Mouse (Mus musculus) midbrain, embryonic 16.5 days (tissue): ENCODE results near the gene Runx2. TPM values are rescaled to one million over a fixed set of nuclear protein-coding genes. Genes with fewer than 3 reads are reported as not detected.

ENCODE experiments used
- ATAC-seq: fragments of 200-750 bp; cut with Nextera tagmentation; 2 replicates; pipeline ENCODE4 v1.8.0; 2017; ENCODE audit warnings: moderate TSS enrichment
- H3K27ac ChIP-seq: fragments of 300-500 bp; sonication (generic); 2 replicates; pipeline ENCODE4 v1.5.1; 2014; ENCODE audit warnings: mild to moderate bottlenecking, low read length, mixed read lengths
- H3K27me3 ChIP-seq: fragments of 300-500 bp; sonication (generic); 2 replicates; pipeline ENCODE4 v1.6.1; 2014; ENCODE audit warnings: low read depth, low read length, mixed read lengths; ENCODE audit not compliant: control insufficient read depth, insufficient read depth
- H3K36me3 ChIP-seq: fragments of 300-500 bp; sonication (generic); 2 replicates; pipeline ENCODE4 v1.6.1; 2014; ENCODE audit warnings: mild to moderate bottlenecking, low read length, moderate library complexity, mixed read lengths; ENCODE audit not compliant: control insufficient read depth, insufficient read depth
- H3K4me1 ChIP-seq: fragments of 300-500 bp; sonication (generic); 2 replicates; pipeline ENCODE4 v1.6.1; 2014; ENCODE audit warnings: mild to moderate bottlenecking, low read length, mixed read lengths; ENCODE audit not compliant: control insufficient read depth, insufficient read depth
- H3K4me2 ChIP-seq: fragments of 300-500 bp; sonication (generic); 2 replicates; pipeline ENCODE4 v1.6.1; 2014; ENCODE audit warnings: mild to moderate bottlenecking, low read length, mixed read lengths
- H3K4me3 ChIP-seq: fragments of 300-500 bp; sonication (generic); 2 replicates; pipeline ENCODE4 v1.5.1; 2014; ENCODE audit warnings: low read depth, mild to moderate bottlenecking, low read length, moderate library complexity, mixed read lengths
- H3K9ac ChIP-seq: fragments of 300-500 bp; sonication (generic); 2 replicates; pipeline ENCODE4 v1.6.1; 2014; ENCODE audit warnings: low read depth, low read length, mixed read lengths
- H3K9me3 ChIP-seq: fragments of 300-500 bp; sonication (generic); replicated peaks from 2 replicates; pipeline ENCODE4 v1.6.1; 2014; ENCODE audit warnings: mild to moderate bottlenecking, low read length, mixed read lengths; ENCODE audit not compliant: control insufficient read depth, poor library complexity, severe bottlenecking
- WGBS: fragments of 180-500 bp; shearing (Covaris S2); extraction: QIAGEN DNeasy Blood & Tissue Kit; methylation state at CpG from one replicate; pipeline ENCODE4 v1.1.7; 2014; 5-methylcytosine and 5-hydroxymethylcytosine counted together
- polyA plus RNA-seq: library from polyadenylated mRNA; unstranded; fragments of >200 nt; fragmentation: Nextera tagmentation; extraction: Ambion mirVana; gene quantifications from 2 replicates; pipeline ENCODE4 v1.2.1, GENCODE M21; 2015

The Runx2 gene
- polyA plus RNA-seq, 1 experiment from 2014 or later: 0.53 TPM

DNA sequence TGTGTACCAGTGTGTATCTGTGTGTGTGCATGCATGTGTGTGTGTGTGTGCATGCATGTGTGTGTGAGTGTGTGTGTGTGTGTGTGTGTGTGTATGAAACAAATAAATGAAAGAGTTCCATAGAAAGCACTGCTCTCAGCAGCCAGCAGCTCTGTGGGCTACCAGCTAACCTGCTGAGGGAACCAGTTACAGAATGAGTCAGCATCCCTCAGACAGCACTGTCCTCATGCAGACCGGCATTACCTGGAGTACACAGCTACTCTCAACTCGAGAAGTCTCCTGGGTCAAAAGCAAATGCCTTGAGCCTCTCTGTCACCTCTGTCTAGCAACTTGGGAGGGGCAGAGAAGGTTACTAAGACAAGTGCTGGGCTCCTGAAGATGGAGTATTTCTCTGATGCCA is 86.1 kb downstream of the Runx2 start:
- Histone ChIP-seq H3K4me2 (no peak overlapping the region), H3K4me1 (no peaks in the 10 kb centered on the region), H3K9me3 (no peaks in the 10 kb centered on the region), H3K36me3 (no peaks in the 10 kb centered on the region), H3K27ac (no peak overlapping the region), H3K9ac (no peak overlapping the region), H3K27me3 (peaks cover 13% of the 10 kb centered on the region), H3K4me3 (no peak overlapping the region)
- no peak for ATAC-seq
- 51% methylated on average over 2 of the region's 2 CpGs for WGBS

DNA sequence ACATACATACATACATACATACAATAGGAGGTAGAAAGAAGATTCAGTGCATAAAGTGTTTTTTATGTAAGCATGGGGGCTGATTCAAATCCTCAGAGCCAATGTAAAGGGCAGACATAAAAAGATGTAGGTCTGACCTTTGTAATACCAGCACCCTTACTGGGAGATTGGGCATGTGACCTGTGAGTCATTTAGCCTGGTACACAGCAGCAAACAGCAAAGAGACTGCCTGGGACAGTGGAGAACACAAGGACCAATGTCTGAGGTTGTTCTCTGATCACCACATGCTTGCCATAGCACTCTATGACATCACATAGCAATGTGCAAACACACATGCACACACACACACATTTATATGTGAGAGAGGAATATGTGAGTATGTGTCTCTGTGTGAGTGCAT is 86.9 kb downstream of the Runx2 start:
- no peak overlapping the region for H3K9ac ChIP-seq
- ATAC-seq: no peak

DNA sequence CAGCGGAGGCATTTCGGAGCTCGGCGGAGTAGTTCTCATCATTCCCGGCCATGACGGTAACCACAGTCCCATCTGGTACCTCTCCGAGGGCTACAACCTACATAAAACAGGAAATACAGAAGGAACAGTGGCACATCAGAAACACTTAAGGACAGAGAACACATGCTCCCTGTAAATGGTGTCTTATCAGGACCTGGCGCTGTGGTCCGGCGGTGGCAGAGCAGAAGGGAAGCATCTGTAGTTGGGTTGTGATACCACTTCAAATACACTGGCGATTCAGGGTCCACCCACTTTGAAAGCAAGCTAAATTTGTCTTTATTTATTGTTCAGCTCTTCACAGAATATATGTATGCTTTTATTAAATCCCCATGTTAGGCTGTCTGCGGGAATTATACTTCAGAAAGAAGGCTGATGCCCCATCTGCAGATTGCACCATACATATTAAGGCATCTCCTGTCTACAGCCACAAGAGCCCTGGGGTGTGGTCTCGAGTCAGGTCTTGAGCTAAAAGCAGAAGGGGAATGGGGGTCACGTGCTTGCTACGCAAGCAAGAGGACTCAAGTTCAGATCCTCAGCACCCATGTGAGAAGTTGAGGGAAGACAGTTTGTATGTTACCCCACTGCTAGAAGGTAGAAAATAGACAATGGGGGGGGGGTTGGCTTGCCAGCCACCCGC is 89.7 kb downstream of the Runx2 start:
- Histone ChIP-seq H3K27me3 (no peaks in the 10 kb centered on the region), H3K9me3 (no peaks in the 10 kb centered on the region), H3K36me3 (no peaks in the 10 kb centered on the region), H3K4me1 (no peaks in the 10 kb centered on the region), H3K9ac (no peak overlapping the region), H3K27ac (no peak overlapping the region), H3K4me3 (no peak overlapping the region), H3K4me2 (no peak overlapping the region)
- WGBS: 92% methylated on average over 16 of the region's 16 CpGs
- ATAC-seq: no peak

More for the DNA sequence above, 86.9 kb downstream of the Runx2 start:
- Histone ChIP-seq H3K9me3 (no peaks in the 10 kb centered on the region), H3K36me3 (no peaks in the 10 kb centered on the region), H3K4me2 (no peak overlapping the region), H3K4me1 (no peaks in the 10 kb centered on the region), H3K4me3 (no peak overlapping the region), H3K27ac (no peak overlapping the region), H3K27me3 (peaks cover 9% of the 10 kb centered on the region)

DNA sequence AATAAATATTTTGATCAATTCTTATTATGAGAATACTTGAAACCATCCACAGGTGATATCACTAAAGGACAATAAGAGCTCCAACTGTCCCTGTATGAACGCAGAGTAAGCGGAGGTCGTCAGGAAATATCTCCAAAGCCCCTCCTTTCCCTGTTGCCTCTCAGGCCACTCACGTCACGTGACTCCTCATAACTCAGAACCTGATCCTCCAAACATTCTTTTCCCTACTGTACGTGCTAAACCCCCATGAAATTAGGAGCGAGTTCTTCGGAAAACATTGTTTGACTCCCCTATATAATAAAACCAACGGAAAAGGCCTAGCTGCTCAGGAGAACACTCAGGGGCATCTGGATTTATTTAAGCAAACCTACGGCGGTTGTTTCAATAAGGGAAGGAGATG is 90.3 kb downstream of the Runx2 start:
- Histone ChIP-seq H3K4me1 (no peaks in the 10 kb centered on the region), H3K27me3 (no peaks in the 10 kb centered on the region), H3K27ac (no peak overlapping the region), H3K4me3 (no peak overlapping the region), H3K9me3 (no peaks in the 10 kb centered on the region), H3K36me3 (no peaks in the 10 kb centered on the region), H3K9ac (no peak overlapping the region), H3K4me2 (no peak overlapping the region)
- no peak for ATAC-seq
- WGBS: 89% methylated on average over 11 of the region's 11 CpGs

DNA sequence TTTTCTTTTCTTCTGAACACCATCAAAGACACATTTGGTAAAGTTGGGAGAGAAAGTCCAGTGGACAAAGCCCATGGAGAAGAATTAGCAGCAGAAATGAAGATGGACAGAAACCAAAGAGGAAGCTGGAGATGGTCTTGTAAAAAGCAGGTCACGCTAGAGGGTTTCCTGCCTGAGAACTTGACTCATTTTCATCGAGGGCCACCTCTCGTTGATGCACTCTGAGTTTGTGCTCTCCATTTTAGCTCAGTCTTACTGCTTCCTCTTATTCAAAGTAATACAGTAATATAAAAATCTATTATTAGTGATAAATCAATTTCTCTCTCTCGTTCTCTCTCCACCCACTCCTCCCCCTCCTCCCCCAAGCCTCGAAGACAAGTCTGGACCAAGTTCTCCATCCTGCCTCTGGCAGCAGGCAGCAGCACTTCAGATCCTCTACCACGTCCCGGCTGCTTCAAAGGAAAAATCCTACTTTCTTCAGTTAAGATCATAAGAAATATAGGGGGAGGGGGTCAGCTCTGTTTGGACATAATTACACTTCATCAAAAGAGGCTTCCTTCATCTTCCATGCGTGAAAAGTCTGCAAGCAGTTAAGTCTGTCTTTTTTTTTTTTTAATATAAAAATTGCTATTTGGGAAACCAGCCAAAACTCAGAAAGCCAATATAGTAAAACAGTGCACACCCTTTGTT is 92.3 kb downstream of the Runx2 start:
- WGBS: 66% methylated on average over 8 of the region's 8 CpGs
- Histone ChIP-seq H3K4me2 (no peak overlapping the region), H3K27ac (no peak overlapping the region), H3K9ac (no peak overlapping the region), H3K27me3 (no peaks in the 10 kb centered on the region), H3K4me3 (no peak overlapping the region), H3K9me3 (no peaks in the 10 kb centered on the region), H3K4me1 (peaks cover 5% of the 10 kb centered on the region), H3K36me3 (no peaks in the 10 kb centered on the region)
- no peak for ATAC-seq

DNA sequence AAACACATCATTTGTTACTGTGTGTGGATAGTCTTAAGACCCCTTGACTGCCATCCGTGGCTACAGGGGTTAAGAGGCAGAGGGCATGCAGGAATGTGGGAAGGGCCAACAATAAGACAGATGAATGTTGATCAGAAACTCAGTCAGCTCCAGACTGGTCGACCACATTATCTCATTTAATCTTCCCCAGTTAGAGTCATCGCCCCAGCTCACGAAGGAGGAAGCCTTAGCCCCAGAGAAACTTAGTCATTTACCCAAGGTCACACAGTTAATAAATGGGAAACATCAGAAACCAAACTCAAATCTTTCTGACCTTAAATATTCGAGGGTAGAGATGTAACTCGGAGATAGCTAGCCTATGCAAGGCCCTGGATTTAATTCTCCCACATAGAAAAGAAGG is 96.0 kb downstream of the Runx2 start:
- Histone ChIP-seq H3K4me1 (peaks cover 5% of the 10 kb centered on the region), H3K4me2 (no peak overlapping the region), H3K36me3 (no peaks in the 10 kb centered on the region), H3K9me3 (no peaks in the 10 kb centered on the region), H3K27ac (no peak overlapping the region), H3K27me3 (no peaks in the 10 kb centered on the region), H3K4me3 (no peak overlapping the region), H3K9ac (no peak overlapping the region)
- no peak for ATAC-seq
- WGBS: 69% methylated on average over 6 of the region's 6 CpGs

DNA sequence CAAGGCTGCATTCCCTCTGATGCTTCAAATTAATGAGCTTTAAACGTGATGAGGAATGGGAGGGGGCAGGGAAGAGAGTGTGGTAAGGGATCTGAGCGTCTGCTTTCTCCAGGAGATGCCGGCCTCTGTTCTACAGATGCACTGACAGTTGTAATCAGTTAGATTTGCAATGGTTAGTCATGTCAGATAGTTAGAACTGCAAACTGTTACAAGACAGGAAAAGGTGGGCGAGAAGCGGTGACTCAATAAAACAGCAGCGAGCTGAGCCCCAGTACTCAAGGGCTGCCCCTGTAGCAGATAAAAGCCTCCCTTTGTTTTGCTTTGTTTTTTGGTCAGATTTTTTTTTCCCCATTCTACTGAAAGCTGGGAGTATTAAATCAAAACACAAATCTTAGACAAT is 96.6 kb downstream of the Runx2 start:
- H3K9ac ChIP-seq: no peak overlapping the region
- 33% methylated on average over 6 of the region's 6 CpGs for WGBS
- no peak overlapping the region for H3K4me2 ChIP-seq
- no peak overlapping the region for H3K4me3 ChIP-seq
- no peaks in the 10 kb centered on the region for H3K9me3 ChIP-seq
- ATAC-seq: no peak
- H3K4me1 ChIP-seq: peaks cover 5% of the 10 kb centered on the region
- no peaks in the 10 kb centered on the region for H3K27me3 ChIP-seq
- H3K36me3 ChIP-seq: no peaks in the 10 kb centered on the region
- no peak overlapping the region for H3K27ac ChIP-seq

DNA sequence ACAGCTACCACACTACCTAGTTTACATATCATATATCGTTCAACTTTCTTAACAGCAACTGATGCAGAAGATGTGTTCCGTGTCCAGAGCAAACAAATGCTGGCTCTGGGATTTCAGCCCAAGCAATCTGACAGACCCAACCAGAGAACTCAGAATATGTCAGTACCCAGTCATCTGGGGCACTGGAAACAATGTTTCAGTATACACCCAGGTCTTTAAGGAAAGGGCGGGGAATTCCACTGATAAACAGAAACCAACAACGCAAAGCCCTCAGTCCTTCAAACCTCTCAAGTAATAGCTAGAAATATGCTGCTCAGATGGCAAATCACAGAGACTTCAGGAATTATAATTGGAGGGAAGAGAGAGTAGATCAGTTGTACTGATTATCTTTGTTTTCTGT is 100.5 kb downstream of the Runx2 start:
- Histone ChIP-seq H3K4me3 (no peak overlapping the region), H3K27ac (no peak overlapping the region), H3K36me3 (no peaks in the 10 kb centered on the region), H3K4me1 (peaks cover 5% of the 10 kb centered on the region), H3K27me3 (no peaks in the 10 kb centered on the region), H3K9ac (no peak overlapping the region), H3K4me2 (no peak overlapping the region), H3K9me3 (no peaks in the 10 kb centered on the region)
- WGBS: 93% methylated on average over 4 of the region's 4 CpGs
- ATAC-seq: no peak

DNA sequence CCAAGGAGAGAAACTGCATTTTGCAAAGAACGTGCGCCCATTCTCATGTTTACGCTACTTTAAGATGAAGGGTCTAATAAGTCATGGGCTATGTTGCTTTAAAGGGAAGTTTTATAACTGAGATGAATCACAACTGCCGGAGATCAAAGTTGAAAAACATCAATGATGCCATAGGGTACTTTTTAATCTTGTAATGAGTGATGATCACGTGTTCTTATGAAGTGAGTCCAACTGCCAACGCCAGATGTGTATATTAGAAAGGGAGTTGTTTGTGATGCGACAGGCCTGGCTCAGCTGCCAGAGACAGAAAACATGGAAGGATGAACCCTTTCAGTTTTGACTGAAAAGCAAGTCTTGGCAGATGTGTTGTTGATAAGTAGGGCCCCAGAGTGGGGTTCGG is 101.2 kb downstream of the Runx2 start:
- H3K4me1 ChIP-seq: peaks cover 5% of the 10 kb centered on the region
- WGBS: 91% methylated on average over 8 of the region's 8 CpGs
- no peaks in the 10 kb centered on the region for H3K27me3 ChIP-seq
- no peaks in the 10 kb centered on the region for H3K36me3 ChIP-seq
- ATAC-seq: no peak
- H3K4me2 ChIP-seq: no peak overlapping the region
- no peak overlapping the region for H3K9ac ChIP-seq
- no peaks in the 10 kb centered on the region for H3K9me3 ChIP-seq
- H3K27ac ChIP-seq: no peak overlapping the region
- no peak overlapping the region for H3K4me3 ChIP-seq
